Mouse (Mus musculus): ENCODE data around the gene Cdk7. TPM values are rescaled to one million over a fixed set of nuclear protein-coding genes. Genes with fewer than 3 reads are reported as not detected.
A peak's percentile ranks its signal among the peaks of the same experiment; 100 is the strongest.

Cdk7 gene
- polyA plus RNA-seq, 1 experiment from 2014 or later, result 79.3 TPM

- Histone ChIP-seq H3K4me1 (replicated peaks; ENCODE audit: control insufficient read depth, insufficient read depth, low read length) (no peaks in the 10 kb centered on the region), H3K9ac (ENCODE audit: low read length) (no peak overlapping the region), H3K9me3 (ENCODE audit: control insufficient read depth, low read length) (peaks cover 4% of the 10 kb centered on the region; the same call in 1 of the 2 replicates), H3K27ac (ENCODE audit: low read depth) (no peak overlapping the region), H3K4me2 (ENCODE audit: low read length) (no peak overlapping the region), H3K27me3 (replicated peaks; ENCODE audit: control insufficient read depth, insufficient read depth, low read length) (no peaks in the 10 kb centered on the region), H3K4me3 (ENCODE audit: low read depth, low read length) (no peak overlapping the region), H3K36me3 (ENCODE audit: control insufficient read depth, insufficient read depth, low read length) (no peaks in the 10 kb centered on the region)
- DNase-seq (ENCODE audit: low spot score), result no peak
- no peak for ATAC-seq (replicated peaks; ENCODE audit: low FRiP score, low TSS enrichment, low read depth)
- 80% methylated on average over 15 of the region's 15 CpGs for WGBS
These were observed 54.7 kb downstream of the Cdk7 start for GRCm38 (mm10) chr13:100675936-100676635.

- peak overlapping the region; percentile 65 for H3K4me2 ChIP-seq (ENCODE audit: low read length)
- peak overlapping the region; percentile 82 for H3K27ac ChIP-seq (ENCODE audit: low read depth)
- no peaks in the 10 kb centered on the region for H3K27me3 ChIP-seq (replicated peaks; ENCODE audit: control insufficient read depth, insufficient read depth, low read length)
- WGBS, result 37% methylated on average over 9 of the region's 9 CpGs
- peak overlapping the region; percentile 40 for H3K9ac ChIP-seq (ENCODE audit: low read length)
- H3K4me3 ChIP-seq (ENCODE audit: low read depth, low read length), result peak overlapping the region; percentile 47
- H3K9me3 ChIP-seq (ENCODE audit: control insufficient read depth, low read length), result peaks cover 4% of the 10 kb centered on the region; the same call in 1 of the 2 replicates
- ATAC-seq (replicated peaks; ENCODE audit: low FRiP score, low TSS enrichment, low read depth) (no peak), DNase-seq (ENCODE audit: low spot score) (peak; percentile 59)
- H3K36me3 ChIP-seq (ENCODE audit: control insufficient read depth, insufficient read depth, low read length), result peaks cover 10% of the 10 kb centered on the region
- H3K4me1 ChIP-seq (replicated peaks; ENCODE audit: control insufficient read depth, insufficient read depth, low read length), result no peaks in the 10 kb centered on the region
These were observed 60.5 kb downstream of the Cdk7 start for GRCm38 (mm10) chr13:100670181-100670741.

GRCm38 (mm10) chr13:100669291-100670022 is 61.3 kb downstream of the Cdk7 start, which contains the start of gene Ccdc125:
Ccdc125 (plus strand) TSS chr13:100669717.
- Histone ChIP-seq H3K9me3 (ENCODE audit: control insufficient read depth, low read length) (peaks cover 4% of the 10 kb centered on the region; the same call in 1 of the 2 replicates), H3K4me3 (ENCODE audit: low read depth, low read length) (peak within 1 kb of the TSS; percentile 47), H3K27ac (ENCODE audit: low read depth) (peak within 1 kb of the TSS; percentile 82), H3K27me3 (replicated peaks; ENCODE audit: control insufficient read depth, insufficient read depth, low read length) (no peaks in the 10 kb centered on the region), H3K9ac (ENCODE audit: low read length) (peak within 1 kb of the TSS; percentile 40), H3K4me1 (replicated peaks; ENCODE audit: control insufficient read depth, insufficient read depth, low read length) (no peaks in the 10 kb centered on the region), H3K4me2 (ENCODE audit: low read length) (peak within 1 kb of the TSS; percentile 65), H3K36me3 (ENCODE audit: control insufficient read depth, insufficient read depth, low read length) (peaks cover 10% of the 10 kb centered on the region)
- ATAC-seq (replicated peaks; ENCODE audit: low FRiP score, low TSS enrichment, low read depth) (peak; percentile 81), DNase-seq (ENCODE audit: low spot score) (peak; percentile 83)
- WGBS, result under 1% methylated on average over 44 of the region's 44 CpGs

GRCm38 (mm10) chr13:100659864-100660456 is 70.8 kb downstream of the Cdk7 start:
- Histone ChIP-seq H3K27ac (ENCODE audit: low read depth) (no peak overlapping the region), H3K36me3 (ENCODE audit: control insufficient read depth, insufficient read depth, low read length) (peaks cover 16% of the 10 kb centered on the region), H3K9ac (ENCODE audit: low read length) (no peak overlapping the region), H3K4me3 (ENCODE audit: low read depth, low read length) (no peak overlapping the region), H3K9me3 (ENCODE audit: control insufficient read depth, low read length) (no peaks in the 10 kb centered on the region), H3K4me1 (replicated peaks; ENCODE audit: control insufficient read depth, insufficient read depth, low read length) (no peaks in the 10 kb centered on the region), H3K27me3 (replicated peaks; ENCODE audit: control insufficient read depth, insufficient read depth, low read length) (no peaks in the 10 kb centered on the region), H3K4me2 (ENCODE audit: low read length) (no peak overlapping the region)
- DNase-seq (ENCODE audit: low spot score) (peak; percentile 71), ATAC-seq (replicated peaks; ENCODE audit: low FRiP score, low TSS enrichment, low read depth) (no peak; the same call in 1 of the 2 replicates)
- WGBS, result 37% methylated on average over 4 of the region's 4 CpGs

DNA sequence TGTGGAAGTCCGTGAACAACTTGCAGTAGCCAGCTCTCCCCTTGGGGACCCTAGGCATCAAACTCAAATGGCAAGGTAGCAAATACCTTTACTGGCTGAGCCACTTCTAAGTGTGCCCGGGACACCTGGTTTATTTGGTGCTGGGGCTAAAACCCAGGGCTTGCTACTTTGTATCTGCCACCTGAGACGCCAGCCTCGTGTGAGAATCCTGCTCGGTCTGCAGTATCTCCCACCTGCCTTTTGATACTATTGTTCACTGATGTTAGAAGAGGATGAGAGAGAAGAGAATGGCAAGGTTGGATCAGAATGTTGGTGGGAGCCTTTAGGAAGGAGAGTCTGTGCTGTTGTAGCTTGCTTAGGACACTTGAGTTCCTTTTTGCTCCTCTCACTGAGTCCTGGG is 72.6 kb downstream of the Cdk7 start:
- DNase-seq (ENCODE audit: low spot score), result no peak
- no peaks in the 10 kb centered on the region for H3K27me3 ChIP-seq (replicated peaks; ENCODE audit: control insufficient read depth, insufficient read depth, low read length)
- no peak overlapping the region for H3K4me2 ChIP-seq (ENCODE audit: low read length)
- 94% methylated on average over 5 of the region's 5 CpGs for WGBS
- H3K36me3 ChIP-seq (ENCODE audit: control insufficient read depth, insufficient read depth, low read length), result peaks cover 24% of the 10 kb centered on the region
- ATAC-seq (replicated peaks; ENCODE audit: low FRiP score, low TSS enrichment, low read depth), result no peak
- H3K9ac ChIP-seq (ENCODE audit: low read length), result no peak overlapping the region
- H3K4me1 ChIP-seq (replicated peaks; ENCODE audit: control insufficient read depth, insufficient read depth, low read length), result no peaks in the 10 kb centered on the region
- H3K9me3 ChIP-seq (ENCODE audit: control insufficient read depth, low read length), result no peaks in the 10 kb centered on the region
- H3K27ac ChIP-seq (ENCODE audit: low read depth), result no peak overlapping the region
- no peak overlapping the region for H3K4me3 ChIP-seq (ENCODE audit: low read depth, low read length)

Other genes starting within 250 kb of the Cdk7 start
- 81.6 and 96.4 TPM in 2 replicates for gene Gtf2h2, start 238.4 kb downstream of the Cdk7 start, polyA plus RNA-seq (2014; fragmentation: Nextera tagmentation; extraction: Ambion mirVana)
- 71.7 and 74.6 TPM in 2 replicates for gene Ocln, start 178.2 kb downstream of the Cdk7 start, polyA plus RNA-seq (2014; fragmentation: Nextera tagmentation; extraction: Ambion mirVana)
- gene Marveld2, start 114.0 kb downstream of the Cdk7 start, polyA plus RNA-seq (2014; fragmentation: Nextera tagmentation; extraction: Ambion mirVana), result 24.0 and 25.6 TPM in 2 replicates
- gene Ak6, start 80.0 kb downstream of the Cdk7 start, polyA plus RNA-seq (2014; fragmentation: Nextera tagmentation; extraction: Ambion mirVana), result 287 TPM in 2 replicates
- 20.3 TPM in 2 replicates for gene Rad17, start 79.9 kb downstream of the Cdk7 start, polyA plus RNA-seq (2014; fragmentation: Nextera tagmentation; extraction: Ambion mirVana)
- gene Taf9, start 79.4 kb downstream of the Cdk7 start, polyA plus RNA-seq (2014; fragmentation: Nextera tagmentation; extraction: Ambion mirVana), result 9.6 and 14.2 TPM in 2 replicates
- 9.3 and 10.1 TPM in 2 replicates for gene Ccdc125, start 61.2 kb downstream of the Cdk7 start, polyA plus RNA-seq (2014; fragmentation: Nextera tagmentation; extraction: Ambion mirVana)
- gene Mrps36, start 13.7 kb upstream of the Cdk7 start, polyA plus RNA-seq (2014; fragmentation: Nextera tagmentation; extraction: Ambion mirVana), result 199 and 219 TPM in 2 replicates
- gene Cenph, start 45.0 kb upstream of the Cdk7 start, polyA plus RNA-seq (2014; fragmentation: Nextera tagmentation; extraction: Ambion mirVana), result 35.7 and 39.0 TPM in 2 replicates
- gene Ccnb1, start 55.6 kb upstream of the Cdk7 start, polyA plus RNA-seq (2014; fragmentation: Nextera tagmentation; extraction: Ambion mirVana), result 242 and 267 TPM in 2 replicates
- 62.8 and 65.4 TPM in 2 replicates for gene Slc30a5, start 102.5 kb upstream of the Cdk7 start, polyA plus RNA-seq (2014; fragmentation: Nextera tagmentation; extraction: Ambion mirVana)

Data from intestine, embryonic 14.5 days (tissue).